28 mouse cellular contexts compared by ENCODE assay signal in genomic region chr3:157841164-157841719, GRCm38 (mm10).
DNase-seq lines count a peak whose midpoint lies in the region; ATAC-seq and TF ChIP-seq lines count a peak whose summit lies in the region.
"Had no signal": no experiment of that assay in that cellular context is flagged by ENCODE, and none has a peak within 500 bp of the region (broad histone marks: within the 10 kb centered on the region; RNA-seq: fewer than 3 reads in every experiment).

No protein-coding gene starts in this region.

- H3K27me3 ChIP-seq in forebrain, embryonic 11.5 days (ENCODE audit: control insufficient read depth, insufficient read depth, low read length) = no peaks in the 10 kb centered on the region
- H3K27me3 ChIP-seq in forebrain, embryonic 16.5 days (replicated peaks; ENCODE audit: control insufficient read depth, insufficient read depth, low read length) = no peaks in the 10 kb centered on the region
- no peaks in the 10 kb centered on the region for H3K27me3 ChIP-seq in midbrain, embryonic 12.5 days
- H3K27me3 ChIP-seq in midbrain, embryonic 16.5 days (ENCODE audit: control insufficient read depth, insufficient read depth, low read depth, low read length) = no peaks in the 10 kb centered on the region
- no peaks in the 10 kb centered on the region for H3K27me3 ChIP-seq in hindbrain, embryonic 13.5 days
- H3K27me3 ChIP-seq: CH12.LX; embryonic facial prominence, embryonic 12.5 days; hindbrain, embryonic 15.5 days; intestine, embryonic 15.5 days; limb, embryonic 13.5 days; lung, embryonic 15.5 days had no signal

- 48% methylated on average over 2 of the region's 2 CpGs for WGBS in forebrain, embryonic 11.5 days
- WGBS in forebrain, embryonic 16.5 days = 22% methylated on average over 2 of the region's 2 CpGs
- WGBS in midbrain, embryonic 12.5 days = 43% methylated on average over 2 of the region's 2 CpGs
- WGBS in midbrain, embryonic 16.5 days = 41% methylated on average over 2 of the region's 2 CpGs
- 25% methylated on average over 2 of the region's 2 CpGs for WGBS in hindbrain, embryonic 13.5 days

- H3K9me3 ChIP-seq in forebrain, embryonic 11.5 days (ENCODE audit: control insufficient read depth, low read length) = no peaks in the 10 kb centered on the region
- no peaks in the 10 kb centered on the region for H3K9me3 ChIP-seq in forebrain, embryonic 16.5 days (ENCODE audit: control insufficient read depth, low read length)
- no peaks in the 10 kb centered on the region for H3K9me3 ChIP-seq in midbrain, embryonic 12.5 days
- no peaks in the 10 kb centered on the region for H3K9me3 ChIP-seq in midbrain, embryonic 16.5 days (replicated peaks; ENCODE audit: control insufficient read depth, low read length, poor library complexity, severe bottlenecking)
- H3K9me3 ChIP-seq in hindbrain, embryonic 13.5 days = no peaks in the 10 kb centered on the region
- H3K9me3 ChIP-seq: embryonic facial prominence, embryonic 12.5 days; hindbrain, embryonic 15.5 days; intestine, embryonic 15.5 days; limb, embryonic 13.5 days; lung, embryonic 15.5 days had no signal

- H3K36me3 ChIP-seq in forebrain, embryonic 11.5 days (ENCODE audit: control insufficient read depth, insufficient read depth, low read length) = no peaks in the 10 kb centered on the region
- H3K36me3 ChIP-seq in forebrain, embryonic 16.5 days (ENCODE audit: control insufficient read depth, insufficient read depth) = no peaks in the 10 kb centered on the region
- no peaks in the 10 kb centered on the region for H3K36me3 ChIP-seq in midbrain, embryonic 12.5 days
- no peaks in the 10 kb centered on the region for H3K36me3 ChIP-seq in midbrain, embryonic 16.5 days (ENCODE audit: control insufficient read depth, insufficient read depth, low read length)
- no peaks in the 10 kb centered on the region for H3K36me3 ChIP-seq in hindbrain, embryonic 13.5 days
- H3K36me3 ChIP-seq: embryonic facial prominence, embryonic 12.5 days; hindbrain, embryonic 15.5 days; intestine, embryonic 15.5 days; limb, embryonic 13.5 days; lung, embryonic 15.5 days had no signal

- TF ChIP-seq POLR2A in brain, embryonic 14.5 days (IDR thresholded peaks at IDR 0.05; ENCODE audit: borderline replicate concordance, extremely low read depth, insufficient read depth, insufficient read length, poor library complexity, severe bottlenecking) = no peak

- H3K27ac ChIP-seq in forebrain, embryonic 11.5 days (ENCODE audit: low read depth, low read length) = no peak overlapping the region
- no peak overlapping the region for H3K27ac ChIP-seq in forebrain, embryonic 16.5 days (ENCODE audit: low read length)
- no peak overlapping the region for H3K27ac ChIP-seq in midbrain, embryonic 12.5 days (replicated peaks)
- no peak overlapping the region for H3K27ac ChIP-seq in midbrain, embryonic 16.5 days (ENCODE audit: low read length)
- H3K27ac ChIP-seq in hindbrain, embryonic 13.5 days = no peak overlapping the region
- H3K27ac ChIP-seq: embryonic facial prominence, embryonic 12.5 days; heart, adult 2 months; hindbrain, embryonic 15.5 days; intestine, embryonic 15.5 days; layer of hippocampus, adult 2 months; left cerebral cortex, adult 2 months; limb, embryonic 13.5 days; lung, embryonic 15.5 days had no signal

- no peaks in the 10 kb centered on the region for H3K4me1 ChIP-seq in forebrain, embryonic 11.5 days (replicated peaks; ENCODE audit: control insufficient read depth, insufficient read depth, low read length)
- H3K4me1 ChIP-seq in forebrain, embryonic 16.5 days (replicated peaks; ENCODE audit: control insufficient read depth, insufficient read depth, low read length) = no peaks in the 10 kb centered on the region
- peaks cover 6% of the 10 kb centered on the region; the same call in 1 of the 2 replicates for H3K4me1 ChIP-seq in midbrain, embryonic 12.5 days
- no peaks in the 10 kb centered on the region for H3K4me1 ChIP-seq in midbrain, embryonic 16.5 days (ENCODE audit: control insufficient read depth, insufficient read depth, low read length)
- peaks cover 5% of the 10 kb centered on the region for H3K4me1 ChIP-seq in hindbrain, embryonic 13.5 days (replicated peaks)
- H3K4me1 ChIP-seq: embryonic facial prominence, embryonic 12.5 days; hindbrain, embryonic 15.5 days; intestine, embryonic 15.5 days; limb, embryonic 13.5 days; lung, embryonic 15.5 days had no signal

- H3K4me3 ChIP-seq in forebrain, embryonic 11.5 days (ENCODE audit: low read depth, low read length) = no peak overlapping the region
- H3K4me3 ChIP-seq in forebrain, embryonic 16.5 days (replicated peaks; ENCODE audit: low read length) = no peak overlapping the region
- H3K4me3 ChIP-seq in midbrain, embryonic 12.5 days = no peak overlapping the region
- H3K4me3 ChIP-seq in midbrain, embryonic 16.5 days (ENCODE audit: low read depth, low read length) = no peak overlapping the region
- no peak overlapping the region for H3K4me3 ChIP-seq in hindbrain, embryonic 13.5 days
- H3K4me3 ChIP-seq: embryonic facial prominence, embryonic 12.5 days; heart, adult 2 months; hindbrain, embryonic 15.5 days; intestine, embryonic 15.5 days; layer of hippocampus, adult 2 months; left cerebral cortex, adult 2 months; limb, embryonic 13.5 days; lung, embryonic 15.5 days had no signal

- DNase-seq in forebrain, embryonic 11.5 days (ENCODE audit: low spot score) = no peak
- DNase-seq in brain, embryonic 14.5 days (ENCODE audit: low read depth) = peak; percentile 22
- no peak for DNase-seq in MN1 (ENCODE audit: low spot score)
- DNase-seq in left cerebral cortex, adult 9 months (ENCODE audit: low spot score in 2 of 2) = no peak
- DNase-seq: adrenal gland, postnatal 10 days; cerebellum, adult 11-12 months; cerebellum, adult 9-11 months; embryo, embryonic 11 days; heart, adult 2 months; heart, postnatal 14 days; kidney, adult 2 months; kidney, postnatal 36 days; spleen, adult 18-20 months; thymus, adult 18-20 months; thymus, postnatal 25 days had no signal

- peak; percentile 78 for ATAC-seq in forebrain, embryonic 11.5 days (replicated peaks; ENCODE audit: low FRiP score)
- ATAC-seq in forebrain, embryonic 16.5 days = no peak
- ATAC-seq in midbrain, embryonic 12.5 days (ENCODE audit: low FRiP score, low read depth) = peak; percentile 81
- ATAC-seq in midbrain, embryonic 16.5 days = no peak; the same call in 1 of the 2 replicates
- peak; percentile 57; the same call in 1 of the 2 replicates for ATAC-seq in hindbrain, embryonic 13.5 days (ENCODE audit: low FRiP score)
- ATAC-seq: intestine, embryonic 15.5 days had no signal

- H3K9ac ChIP-seq in forebrain, embryonic 11.5 days (ENCODE audit: low read length) = no peak overlapping the region
- H3K9ac ChIP-seq in forebrain, embryonic 16.5 days (replicated peaks; ENCODE audit: low read depth, low read length) = no peak overlapping the region
- no peak overlapping the region for H3K9ac ChIP-seq in midbrain, embryonic 12.5 days (replicated peaks)
- H3K9ac ChIP-seq in midbrain, embryonic 16.5 days (ENCODE audit: low read depth, low read length) = no peak overlapping the region
- no peak overlapping the region for H3K9ac ChIP-seq in hindbrain, embryonic 13.5 days
- H3K9ac ChIP-seq: embryonic facial prominence, embryonic 12.5 days; hindbrain, embryonic 15.5 days; intestine, embryonic 15.5 days; limb, embryonic 13.5 days; lung, embryonic 15.5 days had no signal

- no peak overlapping the region for H3K4me2 ChIP-seq in forebrain, embryonic 11.5 days (ENCODE audit: low read depth, low read length, severe bottlenecking)
- H3K4me2 ChIP-seq in forebrain, embryonic 16.5 days (ENCODE audit: low read length) = no peak overlapping the region
- H3K4me2 ChIP-seq in midbrain, embryonic 12.5 days (replicated peaks) = no peak overlapping the region
- H3K4me2 ChIP-seq in midbrain, embryonic 16.5 days (ENCODE audit: low read length) = no peak overlapping the region
- no peak overlapping the region for H3K4me2 ChIP-seq in hindbrain, embryonic 13.5 days
- H3K4me2 ChIP-seq: embryonic facial prominence, embryonic 12.5 days; hindbrain, embryonic 15.5 days; intestine, embryonic 15.5 days; limb, embryonic 13.5 days; liver, embryonic 11.5 days; lung, embryonic 15.5 days had no signal

- no peak for TF ChIP-seq CTCF in brain, embryonic 14.5 days (IDR thresholded peaks at IDR 0.05; ENCODE audit: borderline replicate concordance, extremely low read depth, insufficient read depth, insufficient read length)

Comparison
In these comparisons a context has a peak if more than half of its experiments do, and no peak if none do; other contexts are left out.
1. ATAC-seq: peak in forebrain, embryonic 11.5 days (single experiment), midbrain, embryonic 12.5 days (single experiment) and hindbrain, embryonic 13.5 days (single experiment); none in forebrain, embryonic 16.5 days (single experiment) and midbrain, embryonic 16.5 days (single experiment).